Comparison of ENCODE assay signal across 16 mouse cellular contexts in genomic region chr2:105458643-105459042, GRCm38 (mm10).
"Had no signal": no experiment of that assay in that cellular context is flagged by ENCODE, and none has a peak within 500 bp of the region (broad histone marks: within the 10 kb centered on the region; RNA-seq: fewer than 3 reads in every experiment).

No protein-coding gene starts in this region.

- H3K9me3 ChIP-seq: neural tube, embryonic 13.5 days; neural tube, embryonic 15.5 days; stomach, embryonic 15.5 days had no signal

- H3K9ac ChIP-seq: neural tube, embryonic 13.5 days; neural tube, embryonic 15.5 days; stomach, embryonic 15.5 days had no signal

- H3K27ac ChIP-seq: neural tube, embryonic 13.5 days; neural tube, embryonic 15.5 days; stomach, embryonic 15.5 days; stomach, postnatal 0 days had no signal

- DNase-seq: retina, postnatal 1 day; right cerebral cortex, adult 18-20 months; right cerebral cortex, postnatal 14 days; right cerebral cortex, postnatal 25 days; right cerebral cortex, postnatal 4 days; spleen, adult 18-20 months; thymus, adult 18-20 months; thymus, adult 2 months; thymus, postnatal 14 days; thymus, postnatal 25 days; thymus, postnatal 36 days; thymus, postnatal 4 days had no signal

- H3K27me3 ChIP-seq: neural tube, embryonic 13.5 days; neural tube, embryonic 15.5 days; stomach, embryonic 15.5 days had no signal

- H3K4me1 ChIP-seq: stomach, embryonic 15.5 days had no signal

- H3K4me3 ChIP-seq: neural tube, embryonic 13.5 days; neural tube, embryonic 15.5 days; stomach, embryonic 15.5 days had no signal

- H3K4me2 ChIP-seq: neural tube, embryonic 13.5 days; neural tube, embryonic 15.5 days; stomach, embryonic 15.5 days had no signal

- H3K36me3 ChIP-seq: neural tube, embryonic 13.5 days; neural tube, embryonic 15.5 days; stomach, embryonic 15.5 days had no signal
